19 mouse cellular contexts compared by ENCODE assay signal in the genomic region with DNA sequence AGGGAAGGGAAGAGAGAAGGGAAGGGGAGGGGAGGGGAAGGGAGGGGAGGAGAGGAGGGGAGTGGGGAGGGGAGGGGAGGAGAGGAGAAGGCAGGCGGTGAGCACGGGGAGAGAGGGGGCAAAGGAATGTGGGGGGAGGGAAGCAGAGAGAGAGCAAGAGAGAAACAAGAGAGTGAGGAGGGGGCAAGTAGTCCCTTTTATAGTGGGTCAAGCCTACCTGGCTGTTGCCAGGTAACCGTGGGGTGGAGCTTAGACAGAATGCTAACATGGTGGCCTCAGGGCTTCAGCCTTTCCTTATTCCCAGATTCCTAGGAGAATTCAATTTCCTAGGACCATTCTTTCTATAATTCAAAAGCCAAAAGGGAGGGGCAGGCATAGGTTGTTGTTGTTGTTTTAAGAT.
"Had no signal": no experiment of that assay in that cellular context is flagged by ENCODE, and none has a peak within 500 bp of the region (broad histone marks: within the 10 kb centered on the region; RNA-seq: fewer than 3 reads in every experiment).

No protein-coding gene starts in this region.

- ATAC-seq: liver, postnatal 0 days; lung, postnatal 0 days; midbrain, embryonic 13.5 days had no signal

- H3K4me1 ChIP-seq: lung, embryonic 15.5 days; megakaryocyte, embryonic 14.5 days; neural tube, embryonic 12.5 days had no signal

- H3K9ac ChIP-seq: liver, postnatal 0 days; lung, embryonic 15.5 days; midbrain, embryonic 13.5 days; neural tube, embryonic 12.5 days had no signal

- H3K36me3 ChIP-seq: lung, embryonic 15.5 days; midbrain, embryonic 13.5 days; neural tube, embryonic 12.5 days had no signal

- H3K4me2 ChIP-seq: lung, embryonic 15.5 days; midbrain, embryonic 11.5 days; midbrain, embryonic 13.5 days; neural tube, embryonic 12.5 days had no signal

- H3K27ac ChIP-seq: lung, embryonic 15.5 days; macrophage; midbrain, embryonic 13.5 days; neural tube, embryonic 12.5 days had no signal

- DNase-seq: liver, postnatal 0 days; lung, adult 2 months; lung, postnatal 14 days; lung, postnatal 36 days; retina, postnatal 1 day; right cerebral cortex, adult 18-20 months; right cerebral cortex, postnatal 25 days; right cerebral cortex, postnatal 4 days; spleen, adult 18-20 months; thymus, adult 18-20 months; thymus, postnatal 14 days; thymus, postnatal 36 days had no signal

- H3K4me3 ChIP-seq: lung, embryonic 15.5 days; megakaryocyte, embryonic 14.5 days; midbrain, embryonic 13.5 days; neural tube, embryonic 12.5 days had no signal

- H3K9me3 ChIP-seq: lung, embryonic 15.5 days; midbrain, embryonic 13.5 days; neural tube, embryonic 12.5 days had no signal

- H3K27me3 ChIP-seq: lung, embryonic 15.5 days; midbrain, embryonic 13.5 days; neural tube, embryonic 12.5 days had no signal
